Mouse (Mus musculus) lung, adult 18-20 months (tissue): Measurements from ENCODE around the gene Dleu7.

Source experiments
- DNase-seq, 2 experiments: peaks; one replicate each; pipeline ENCODE4 v3.0.0; 2022; ENCODE audit warnings: mixed read lengths in 2 of 2

The Dleu7 gene

DNA sequence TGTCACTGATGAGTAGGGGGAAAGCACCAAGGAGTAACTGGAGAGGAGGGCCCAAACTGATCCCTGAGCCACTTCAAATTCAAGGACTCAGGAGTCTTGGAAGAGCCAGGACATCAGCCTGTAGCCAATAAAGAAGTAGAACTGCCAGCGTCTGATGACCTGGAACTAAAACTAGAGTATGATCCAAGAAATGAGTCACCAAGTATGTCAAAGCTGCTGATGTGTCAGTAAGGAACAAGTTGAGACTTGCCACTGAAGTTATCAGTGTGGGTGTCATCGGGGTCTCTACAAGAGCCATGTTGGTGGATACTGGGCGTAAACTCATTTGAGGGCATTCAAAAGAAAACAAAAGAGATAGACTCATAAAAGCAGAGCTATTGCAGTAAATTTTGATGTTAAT, 19.2 kb downstream of the Dleu7 start:
- no peak for DNase-seq

DNA sequence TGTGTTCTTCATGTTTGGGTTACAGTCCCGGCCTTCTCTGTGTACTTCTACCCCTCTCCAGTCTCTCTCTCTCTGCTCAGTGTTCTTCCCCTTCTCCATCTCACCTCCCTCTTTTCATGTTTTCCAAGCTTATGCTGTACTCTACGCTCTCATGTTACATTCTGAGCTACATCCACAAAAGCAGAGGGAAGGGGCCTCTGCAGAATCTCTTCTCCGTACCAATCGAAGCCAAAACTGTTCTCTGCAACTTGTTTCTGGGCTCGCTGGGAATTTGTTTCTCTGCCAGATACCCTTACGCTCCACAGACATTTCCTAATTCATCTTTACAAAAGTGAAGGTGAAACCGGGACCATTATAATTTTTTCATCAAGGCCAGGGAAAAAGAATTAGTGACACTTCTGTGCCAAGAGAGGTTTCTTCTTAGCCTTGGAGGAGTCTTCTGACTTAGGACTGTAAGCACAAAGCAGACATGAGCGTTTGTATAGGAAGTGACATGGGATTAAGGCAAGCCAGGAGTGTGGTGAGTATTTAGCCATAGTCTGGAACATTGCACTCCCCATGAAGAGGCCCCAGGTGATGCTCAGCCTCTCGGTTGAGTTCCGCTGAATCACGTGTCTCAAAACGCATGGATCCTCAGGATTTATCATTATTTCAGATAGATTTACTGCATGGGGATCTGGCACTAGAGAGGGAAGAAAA, 22.0 kb downstream of the Dleu7 start:
- DNase-seq = no peak

DNA sequence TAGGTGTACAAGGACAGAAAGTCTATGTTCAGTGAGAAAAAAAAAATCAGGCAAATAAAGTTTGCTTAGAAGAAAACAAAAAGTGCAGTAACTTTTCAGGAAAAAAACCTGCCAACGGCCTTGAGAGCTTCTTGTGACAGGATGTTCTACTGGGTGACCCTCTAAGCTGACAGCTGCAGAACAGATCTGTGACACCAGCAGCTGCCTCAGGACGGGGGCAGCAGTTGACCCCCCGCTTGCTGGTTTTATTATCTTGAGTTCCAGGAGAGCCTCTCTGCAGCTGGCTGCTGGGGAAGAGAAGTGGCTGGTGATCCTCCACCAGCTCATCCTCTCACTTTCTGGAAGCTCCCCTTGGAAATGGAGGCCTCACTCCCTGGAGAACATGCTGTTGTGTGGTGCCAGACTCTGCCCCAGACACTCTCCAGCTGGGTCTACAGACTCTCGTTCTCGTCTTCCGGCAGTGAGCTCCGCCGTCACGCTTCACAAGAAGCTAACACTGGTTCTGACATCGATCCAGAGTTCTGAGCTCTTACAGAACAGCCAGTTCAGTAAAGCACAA, 33.8 kb downstream of the Dleu7 start:
- peak in 1 of 2 experiments; percentile 5 for DNase-seq

DNA sequence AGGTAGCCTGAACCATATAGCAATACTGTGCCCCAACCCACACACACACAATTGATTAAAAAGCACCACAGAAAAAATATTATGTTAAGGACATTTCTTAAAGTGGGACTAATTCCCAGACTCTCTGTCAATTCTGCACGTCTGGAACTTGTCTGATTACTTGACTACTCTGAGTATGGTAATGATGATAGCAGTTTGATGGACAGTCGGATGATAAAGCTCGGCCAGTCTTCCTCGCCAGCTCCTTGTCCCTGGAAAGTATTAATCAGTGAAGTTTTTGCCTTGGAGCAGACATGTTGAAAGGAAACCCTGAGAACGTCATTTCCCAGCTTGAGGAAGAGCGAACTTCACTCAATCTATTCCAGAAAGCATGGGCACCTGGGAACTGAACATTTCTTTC, 34.7 kb downstream of the Dleu7 start:
- DNase-seq = no peak

DNA sequence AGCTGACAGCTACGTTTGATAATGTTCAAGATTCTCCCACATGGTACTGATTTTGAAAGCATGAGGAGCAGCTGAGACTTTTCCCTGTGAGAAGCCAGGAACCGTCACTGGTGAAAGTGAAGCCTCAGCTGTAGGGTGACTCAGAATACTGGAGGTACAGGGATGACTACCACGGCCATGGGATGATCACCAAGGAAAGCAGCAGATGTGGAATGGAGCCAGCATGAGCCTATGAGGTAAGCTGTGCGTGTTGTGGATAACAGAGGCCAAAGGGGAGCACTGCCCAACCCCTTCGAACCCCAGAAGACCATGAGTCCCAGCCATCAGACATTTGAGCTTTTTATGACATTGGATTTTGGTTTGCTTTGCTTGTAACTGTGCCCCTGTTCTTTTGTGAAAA, 36.8 kb downstream of the Dleu7 start:
- DNase-seq = no peak

DNA sequence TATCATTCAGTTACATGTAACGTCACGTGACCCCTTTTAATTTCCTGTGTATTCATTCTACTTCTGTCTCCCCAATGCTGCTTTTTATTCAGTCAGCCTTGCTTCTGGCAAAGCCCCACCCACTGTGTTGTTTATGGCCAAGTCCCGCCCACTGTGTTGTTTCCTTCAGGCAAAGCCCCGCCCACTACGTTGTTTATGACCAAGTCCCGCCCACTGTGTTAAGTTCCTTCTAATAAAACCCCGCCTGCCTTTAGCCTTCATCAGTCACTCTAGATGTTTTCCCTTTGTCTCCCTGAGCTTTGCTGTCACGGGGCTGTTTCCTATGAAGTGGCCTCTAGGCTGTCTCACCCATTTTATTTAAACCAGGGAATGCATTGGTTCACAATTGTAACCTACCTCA, 38.5 kb downstream of the Dleu7 start:
- no peak for DNase-seq

DNA sequence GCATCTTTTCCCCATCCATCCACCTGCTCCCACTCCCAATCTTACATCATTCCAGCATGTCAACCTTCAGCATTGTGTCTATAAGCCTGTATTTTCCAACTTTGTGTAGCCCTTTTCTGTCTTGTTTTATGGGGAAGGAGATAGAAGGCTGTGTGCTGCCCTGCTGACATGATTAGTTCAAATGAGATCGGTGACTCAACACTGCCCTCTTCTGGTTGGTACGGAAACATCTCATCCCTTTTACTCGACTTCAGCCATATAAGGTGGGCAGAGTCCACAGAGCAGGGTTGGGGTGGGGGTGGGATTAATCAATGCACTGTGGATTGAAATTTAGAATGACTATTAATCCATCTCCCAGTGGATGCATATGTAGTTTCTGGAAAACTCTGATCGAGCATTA, 40.8 kb downstream of the Dleu7 start:
- DNase-seq = peak; percentile 16 to 41

DNA sequence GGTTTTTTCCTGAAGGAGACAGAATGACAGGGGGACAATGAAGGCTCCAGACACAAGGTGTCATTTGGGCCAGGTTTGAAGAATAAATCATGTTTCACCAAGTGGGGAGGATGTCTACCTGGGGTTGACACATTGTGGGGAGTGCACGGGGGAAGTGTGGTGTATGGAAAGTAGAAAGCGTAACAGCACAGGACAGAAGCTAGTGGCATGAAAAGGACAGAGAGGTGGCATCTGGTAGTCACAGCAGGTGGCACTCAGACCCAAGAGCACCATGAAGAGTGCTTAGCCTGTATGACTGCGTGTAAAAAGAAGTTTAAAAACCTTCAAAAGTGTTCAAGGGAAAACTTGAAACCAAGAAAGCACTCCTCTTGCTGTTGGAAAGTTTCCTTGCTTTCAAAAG, 42.8 kb downstream of the Dleu7 start:
- no peak for DNase-seq

DNA sequence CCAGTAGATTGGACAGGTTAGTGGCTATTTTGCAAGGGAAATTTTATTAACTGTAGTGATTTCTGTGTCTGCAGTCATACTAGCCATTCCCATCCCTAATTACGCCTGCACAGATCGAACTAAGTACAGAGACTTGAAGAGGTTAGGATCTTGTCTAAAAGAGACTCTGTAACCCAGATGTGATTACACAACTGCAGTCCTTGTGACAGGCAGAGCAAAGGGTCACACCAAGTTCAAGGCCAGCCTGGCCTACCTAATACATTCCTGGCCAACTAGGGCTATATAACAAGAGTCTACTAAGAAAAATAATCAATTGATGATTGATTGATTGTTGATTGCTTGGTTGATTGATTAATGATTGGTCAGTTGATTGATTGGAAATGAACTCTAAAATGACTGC, 43.6 kb downstream of the Dleu7 start:
- no peak for DNase-seq

DNA sequence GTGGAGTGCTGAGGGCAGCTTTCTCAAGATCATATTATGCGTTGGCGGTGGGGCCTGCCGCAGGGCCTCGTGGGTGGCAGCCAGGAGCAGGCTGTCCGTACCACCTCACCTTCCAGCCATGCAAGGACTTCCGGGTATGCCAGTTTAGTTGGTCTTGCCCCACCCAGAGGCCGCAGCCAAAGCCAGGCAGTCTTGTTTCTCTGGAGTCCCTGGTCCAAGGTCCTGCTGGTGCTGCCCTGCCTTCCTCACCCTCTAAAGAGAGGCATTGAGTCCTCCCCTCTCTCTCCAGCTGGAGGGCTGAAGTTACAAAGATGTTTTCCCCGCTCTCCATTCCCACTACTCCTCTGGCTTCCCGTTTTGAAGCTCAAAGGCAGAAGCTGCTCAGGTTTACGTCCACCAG, 44.1 kb downstream of the Dleu7 start:
- DNase-seq = peak; percentile 14 to 16

DNA sequence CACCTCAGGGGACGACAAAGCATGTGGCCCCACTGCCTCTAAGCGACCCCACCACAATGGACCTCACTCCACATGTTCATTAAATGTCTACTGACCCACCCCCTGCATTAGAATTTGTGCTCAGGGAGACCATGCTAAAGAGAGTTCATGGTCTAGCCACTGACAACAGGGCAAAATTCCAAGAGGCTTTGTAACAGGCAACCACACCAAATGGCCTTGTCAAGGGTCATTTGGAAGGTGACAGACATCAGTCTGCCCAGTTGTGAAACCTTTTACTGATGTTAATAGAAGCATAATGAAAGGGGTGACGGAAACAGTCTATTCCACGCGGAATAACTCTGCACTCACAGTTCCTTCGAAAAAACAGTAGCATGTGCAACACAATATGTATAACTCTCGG, 44.5 kb downstream of the Dleu7 start:
- DNase-seq = no peak

DNA sequence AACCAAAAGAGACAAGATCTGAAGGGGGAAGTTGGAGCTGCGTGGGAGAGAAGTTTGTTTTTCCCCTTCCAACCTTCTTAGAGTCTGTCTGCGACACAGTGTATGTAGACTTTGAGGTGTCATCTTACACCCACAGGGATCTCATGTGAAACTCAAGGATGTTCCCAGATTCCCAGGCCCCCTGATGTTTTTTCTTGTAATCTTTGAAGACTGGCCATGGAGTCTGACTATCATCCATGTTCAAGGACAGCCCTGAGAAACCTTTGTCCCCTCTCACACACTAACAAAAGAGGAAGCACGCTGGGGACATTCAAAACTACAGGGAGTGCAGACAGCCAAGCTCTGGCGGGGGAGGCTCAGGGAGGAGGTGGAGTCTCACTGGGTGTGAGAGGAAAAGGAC, 47.3 kb downstream of the Dleu7 start:
- DNase-seq = peak; percentile 24 to 28

DNA sequence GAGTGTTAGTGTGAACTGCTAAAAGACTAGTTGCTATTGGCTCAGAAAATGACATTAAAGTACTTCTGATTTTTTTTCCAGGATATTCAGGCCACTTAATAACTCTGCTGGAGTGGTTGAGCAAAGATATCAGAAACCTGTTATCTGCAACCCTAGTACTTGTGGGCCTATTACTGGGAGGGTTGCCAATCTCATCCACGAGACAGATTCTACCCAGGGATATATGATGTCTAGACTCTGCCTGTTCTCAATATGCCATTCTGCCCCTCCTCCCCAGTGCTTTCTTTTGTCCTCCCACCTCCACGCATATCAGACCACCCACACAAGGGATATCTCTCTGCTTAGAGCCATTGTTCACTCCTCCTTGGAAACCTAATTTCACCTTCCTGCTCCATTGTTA, 49.3 kb downstream of the Dleu7 start:
- no peak for DNase-seq

DNA sequence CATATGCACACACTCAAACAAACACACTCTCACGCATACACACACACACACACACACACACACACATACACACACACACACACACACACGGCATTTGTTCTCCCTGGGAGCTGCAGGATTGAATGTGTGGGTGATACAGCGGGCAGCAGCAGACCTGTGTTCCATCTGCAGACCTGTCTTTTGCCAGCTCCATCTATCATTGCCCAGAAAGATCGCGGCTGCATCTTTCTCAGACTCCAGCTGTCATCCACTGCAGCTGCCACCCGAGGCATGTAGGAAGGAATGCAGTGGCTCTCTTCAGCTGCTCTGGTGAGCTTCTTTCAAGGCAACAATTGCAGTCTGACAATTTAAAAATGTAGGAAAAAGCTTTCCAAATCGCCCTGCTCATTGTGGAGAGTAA, 56.9 kb downstream of the Dleu7 start:
- no peak for DNase-seq

DNA sequence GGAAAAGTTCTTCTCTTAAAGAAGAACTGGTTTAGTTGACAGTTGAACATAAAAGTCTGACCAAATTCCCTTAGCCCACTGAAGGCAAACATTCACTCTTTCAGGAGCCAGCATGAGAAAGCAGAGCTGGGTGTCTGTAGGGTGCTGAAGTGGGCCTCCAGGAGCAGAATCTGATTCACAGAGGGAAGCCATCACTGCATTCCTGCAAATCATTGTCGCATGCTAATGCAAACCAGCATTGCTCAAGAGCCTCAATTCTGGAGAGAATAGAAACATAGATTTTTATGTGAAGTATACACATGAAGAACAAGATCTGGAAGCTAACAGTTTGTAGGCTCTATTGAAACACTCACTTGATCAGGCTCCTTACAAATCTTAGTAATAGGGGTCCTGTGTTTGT, 57.6 kb downstream of the Dleu7 start:
- DNase-seq = no peak

DNA sequence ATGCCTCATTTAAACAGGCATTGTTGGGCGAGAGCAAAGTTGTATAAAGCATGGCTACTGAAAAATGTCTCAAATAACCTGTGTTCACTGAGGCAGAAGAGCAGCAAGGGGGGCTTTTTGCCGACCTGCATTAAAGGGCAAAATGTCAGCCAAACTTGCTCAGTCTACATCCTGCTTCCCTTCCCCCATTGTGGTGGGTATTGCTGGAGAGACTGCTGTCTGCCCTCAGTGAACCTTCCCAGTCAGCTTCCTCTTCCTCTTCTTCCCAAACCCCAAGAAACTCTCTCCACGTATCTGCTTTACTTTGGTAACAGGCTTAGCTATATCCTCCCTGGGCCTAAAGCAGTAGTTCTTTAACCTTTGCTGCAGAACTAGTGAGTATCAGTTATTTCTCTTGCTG, 61.9 kb downstream of the Dleu7 start:
- DNase-seq = peak in 1 of 2 experiments; percentile 9

DNA sequence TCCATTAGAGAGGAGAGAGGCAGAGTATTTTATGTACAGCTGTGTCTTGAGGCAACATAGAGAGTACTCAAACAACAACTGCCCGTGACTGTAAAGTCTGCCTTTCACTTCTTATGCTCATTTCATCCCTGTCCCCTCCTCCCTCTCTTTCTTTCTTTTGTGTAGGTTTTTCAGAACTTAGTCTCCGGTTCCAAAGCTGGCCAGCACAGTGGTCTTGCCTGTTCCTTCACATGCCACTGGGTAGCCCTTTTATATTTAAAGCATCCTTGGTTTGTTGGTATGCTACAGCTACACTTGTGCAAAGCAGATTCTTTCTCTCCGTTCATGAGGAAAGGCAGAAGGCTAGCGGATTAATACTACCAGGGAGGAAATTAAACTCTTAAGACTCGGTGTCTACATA, 65.7 kb downstream of the Dleu7 start:
- no peak for DNase-seq

DNA sequence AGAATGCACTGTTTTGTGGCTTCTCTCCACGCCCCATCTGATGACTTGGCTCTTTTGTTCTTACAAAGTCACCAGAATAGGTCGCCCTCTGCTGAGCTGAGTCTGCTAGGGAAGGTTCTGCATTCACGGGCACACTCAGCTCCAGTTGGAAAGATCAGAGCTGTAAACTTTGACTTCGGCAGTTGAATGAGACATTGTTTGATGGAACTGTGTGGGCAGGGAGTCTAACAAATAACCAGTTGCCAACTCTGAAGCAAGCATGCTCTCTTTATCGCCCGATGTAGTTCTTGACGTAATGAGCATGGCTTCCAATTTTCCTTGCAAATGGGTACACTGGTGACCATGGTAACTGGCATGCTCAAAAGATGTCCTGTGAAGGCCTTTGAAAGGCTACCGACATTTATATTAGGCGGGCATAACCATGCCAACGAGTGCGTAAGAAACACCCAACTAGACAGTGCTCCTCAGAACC, 66.2 kb downstream of the Dleu7 start:
- DNase-seq = no peak
